Mouse (Mus musculus): ENCODE results near the gene Serpinb1c.
A peak's percentile ranks its signal among the peaks of the same experiment; 100 is the strongest.
"Not testable (repeated sequence)": the region's sequence is repeated elsewhere in the genome, so short reads cannot be mapped to it uniquely, and the experiment has no call there.

The Serpinb1c gene

GRCm38 (mm10) chr13:32898111-32898510 is at the start of gene Serpinb1c:
Gene Serpinb1c (minus strand): TSS chr13:32898211.
- DNase-seq (ENCODE audit: low read depth, low spot score) = no peak

GRCm38 (mm10) chr13:32939191-32939590 is 41.2 kb upstream of the Serpinb1c start:
- DNase-seq (ENCODE audit: low read depth, low spot score) = not testable (repeated sequence)

- DNase-seq (ENCODE audit: low read depth, low spot score) = not testable (repeated sequence)
Observed at GRCm38 (mm10) chr13:32938275-32938674, 40.3 kb upstream of the Serpinb1c start.

GRCm38 (mm10) chr13:32934706-32935381 is 36.8 kb upstream of the Serpinb1c start:
- no peak for DNase-seq (ENCODE audit: low read depth, low spot score)

GRCm38 (mm10) chr13:32929107-32929750 is 31.2 kb upstream of the Serpinb1c start:
- no peak for DNase-seq (ENCODE audit: low read depth, low spot score)

- no peak for DNase-seq (ENCODE audit: low read depth, low spot score)
Observed at GRCm38 (mm10) chr13:32927241-32927640, 29.2 kb upstream of the Serpinb1c start.

GRCm38 (mm10) chr13:32926661-32927060 is 28.6 kb upstream of the Serpinb1c start:
- no peak for DNase-seq (ENCODE audit: low read depth, low spot score)

- no peak for DNase-seq (ENCODE audit: low read depth, low spot score)
Observed at GRCm38 (mm10) chr13:32924578-32925360, 26.8 kb upstream of the Serpinb1c start.

GRCm38 (mm10) chr13:32922622-32923021 is 24.6 kb upstream of the Serpinb1c start:
- DNase-seq (ENCODE audit: low read depth, low spot score) = no peak

- no peak for DNase-seq (ENCODE audit: low read depth, low spot score)
Observed at GRCm38 (mm10) chr13:32912770-32913380, 14.9 kb upstream of the Serpinb1c start.

- no peak for DNase-seq (ENCODE audit: low read depth, low spot score)
Observed at GRCm38 (mm10) chr13:32908182-32908581, 10.2 kb upstream of the Serpinb1c start.

- peak; percentile 67 for DNase-seq (ENCODE audit: low read depth, low spot score)
Observed at GRCm38 (mm10) chr13:32903211-32903873, 5.3 kb upstream of the Serpinb1c start.

- peak; percentile 23 for DNase-seq (ENCODE audit: low read depth, low spot score)
Observed at GRCm38 (mm10) chr13:32902481-32903015, 4.5 kb upstream of the Serpinb1c start.

- DNase-seq (ENCODE audit: low read depth, low spot score) = peak; percentile 11
Observed at GRCm38 (mm10) chr13:32900639-32901038, 2.6 kb upstream of the Serpinb1c start.

GRCm38 (mm10) chr13:32899114-32899513 is 1.1 kb upstream of the Serpinb1c start:
- not testable (repeated sequence) for DNase-seq (ENCODE audit: low read depth, low spot score)

GRCm38 (mm10) chr13:32896931-32897330 is 1.1 kb downstream of the Serpinb1c start:
- DNase-seq (ENCODE audit: low read depth, low spot score) = no peak

- DNase-seq (ENCODE audit: low read depth, low spot score) = no peak
Observed at GRCm38 (mm10) chr13:32884755-32885154, 13.3 kb downstream of the Serpinb1c start.

- DNase-seq (ENCODE audit: low read depth, low spot score) = no peak
Observed at GRCm38 (mm10) chr13:32873862-32874261, 24.1 kb downstream of the Serpinb1c start.

- DNase-seq (ENCODE audit: low read depth, low spot score) = no peak
Observed at GRCm38 (mm10) chr13:32868843-32869242, 29.2 kb downstream of the Serpinb1c start.

- DNase-seq (ENCODE audit: low read depth, low spot score) = not testable (repeated sequence)
Observed at GRCm38 (mm10) chr13:32868233-32868632, 29.8 kb downstream of the Serpinb1c start.

- DNase-seq (ENCODE audit: low read depth, low spot score) = no peak
Observed at GRCm38 (mm10) chr13:32867030-32867429, 31.0 kb downstream of the Serpinb1c start.
